Mouse (Mus musculus): ENCODE measurements at regions not wholly inside any gene's neighbourhood (a gene's known extent, or its start where the extent isn't known, plus 50 kb on each side); places are given as distances from the start of the nearest gene placed in this dataset.
A peak's percentile ranks its signal among the peaks of the same experiment; 100 is the strongest.

DNA sequence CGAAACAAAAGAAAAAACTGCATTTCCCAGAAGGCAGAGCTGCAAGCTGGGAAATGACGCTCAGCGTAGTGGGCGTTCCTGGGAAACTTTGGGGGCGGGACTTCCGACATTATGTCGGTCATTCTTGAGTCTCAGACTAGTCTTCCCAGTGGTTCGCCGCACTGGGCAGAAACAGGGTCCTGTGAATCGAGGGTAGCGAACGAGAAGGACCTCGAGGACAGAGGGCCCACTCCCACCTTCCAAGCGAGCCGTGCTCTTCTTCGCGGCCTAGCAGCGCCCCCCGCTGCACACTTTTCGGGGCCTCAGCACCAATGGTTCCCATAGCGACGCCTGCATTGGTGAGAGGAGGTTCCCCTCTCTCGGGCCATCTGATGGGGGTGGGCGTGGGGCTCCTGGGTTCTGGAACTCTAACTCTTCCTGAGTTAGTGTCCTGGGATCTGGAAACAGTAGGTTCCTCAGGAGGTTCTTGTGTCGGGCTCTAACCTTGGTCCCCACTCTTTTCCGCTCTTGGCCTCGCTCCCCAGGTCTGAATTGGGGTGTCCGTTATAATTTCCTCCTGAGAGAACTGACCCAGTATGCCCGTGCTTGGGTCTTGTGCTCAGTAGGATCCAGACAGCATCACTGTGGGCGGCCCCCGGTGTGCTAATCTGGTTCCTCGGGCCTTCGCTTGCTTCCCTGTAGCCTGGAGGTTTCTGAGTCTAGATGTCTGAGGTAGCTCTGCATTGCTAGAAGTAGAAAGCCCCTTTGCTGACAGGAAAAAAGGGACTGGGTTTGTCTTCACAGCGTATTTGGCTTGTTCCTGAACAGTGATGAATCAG is 52.8 kb upstream of the Gramd1a start:
- Histone ChIP-seq H3K4me1 (replicated peaks) (peaks cover 6% of the 10 kb centered on the region), H3K4me2 (peak overlapping the region; percentile 67), H3K27ac (replicated peaks) (no peak overlapping the region), H3K36me3 (replicated peaks) (no peaks in the 10 kb centered on the region), H3K9me3 (replicated peaks) (no peaks in the 10 kb centered on the region), H3K4me3 (replicated peaks) (peak overlapping the region; percentile 69), H3K27me3 (no peaks in the 10 kb centered on the region), H3K9ac (peak overlapping the region; percentile 54)
- WGBS (ENCODE audit: insufficient replicate concordance) = 26% methylated on average over 34 of the region's 34 CpGs
- peak; percentile 47; the same call in 1 of the 2 replicates for ATAC-seq (ENCODE audit: insufficient read depth)

GRCm38 (mm10) chr7:31207563-31208236 is 52.0 kb upstream of the Gramd1a start:
- no peak for ATAC-seq (ENCODE audit: insufficient read depth)
- Histone ChIP-seq H3K4me2 (peak overlapping the region; percentile 67), H3K4me1 (replicated peaks) (peaks cover 6% of the 10 kb centered on the region), H3K27ac (replicated peaks) (no peak overlapping the region), H3K27me3 (no peaks in the 10 kb centered on the region), H3K9me3 (replicated peaks) (no peaks in the 10 kb centered on the region), H3K4me3 (replicated peaks) (peak overlapping the region; percentile 69), H3K36me3 (replicated peaks) (no peaks in the 10 kb centered on the region), H3K9ac (no peak overlapping the region)
- 53% methylated on average over 13 of the region's 13 CpGs for WGBS (ENCODE audit: insufficient replicate concordance)
